Mouse (Mus musculus) E14TG2a.4 (cell line): ENCODE data around the gene Pla2g7.

Source experiments
- H3K27me3 ChIP-seq: 2 replicates; pipeline ENCODE4 v1.6.1; 2014; ENCODE audit warnings: low read length, control low read depth; ENCODE audit not compliant: insufficient read depth
- H3K36me3 ChIP-seq: 2 replicates; pipeline ENCODE4 v1.6.1; 2014; ENCODE audit warnings: low read length, control low read depth; ENCODE audit not compliant: insufficient read depth
- H3K4me1 ChIP-seq: replicated peaks from 2 replicates; pipeline ENCODE4 v1.6.1; 2014; ENCODE audit warnings: low read depth, low read length, control low read depth
- H3K4me3 ChIP-seq: replicated peaks from 2 replicates; pipeline ENCODE4 v1.5.1; 2014; ENCODE audit warnings: mild to moderate bottlenecking, low read length
- H3K9me3 ChIP-seq: 2 replicates; pipeline ENCODE4 v1.6.1; 2014; ENCODE audit warnings: low read length, control low read depth
- CTCF ChIP-seq: conservative IDR thresholded peaks from 2 replicates; pipeline ENCODE4 v1.5.1; 2014; ENCODE audit warnings: low read length
- NANOG ChIP-seq: IDR thresholded peaks from 2 replicates; pipeline ENCODE4 v1.6.1; 2014; ENCODE audit warnings: borderline replicate concordance, low read length, mixed read lengths
- POU5F1 ChIP-seq: IDR thresholded peaks from 2 replicates; pipeline ENCODE4 v1.6.1; 2014; ENCODE audit warnings: low read length, borderline replicate concordance

Gene Pla2g7

DNA sequence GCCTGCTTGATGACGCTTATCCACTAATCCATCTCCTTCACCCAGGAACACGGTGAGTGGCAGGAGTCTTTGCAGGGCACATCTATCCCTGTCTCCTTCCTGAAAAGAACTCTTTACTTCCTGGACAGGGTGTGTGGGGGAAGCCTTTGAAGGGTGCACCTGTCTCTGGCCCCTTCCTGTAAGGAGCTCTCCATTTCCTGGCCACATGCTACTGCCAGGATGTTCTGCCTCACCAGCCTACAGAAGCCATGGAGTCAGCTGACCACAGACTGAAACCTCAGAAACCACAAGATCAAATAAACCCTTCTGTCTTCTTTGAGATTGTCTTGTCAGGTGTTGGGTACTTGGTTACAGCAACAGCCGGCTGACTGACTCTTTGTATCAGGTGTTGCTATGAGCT is 77.2 kb downstream of the Pla2g7 start:
- no peak for TF ChIP-seq NANOG
- no peak for TF ChIP-seq CTCF
- TF ChIP-seq POU5F1: no peak
- Histone ChIP-seq H3K9me3 (peaks cover 5% of the 10 kb centered on the region; the same call in 1 of the 2 replicates), H3K36me3 (peaks cover 44% of the 10 kb centered on the region), H3K4me1 (no peaks in the 10 kb centered on the region), H3K27me3 (no peaks in the 10 kb centered on the region), H3K4me3 (no peak overlapping the region)

DNA sequence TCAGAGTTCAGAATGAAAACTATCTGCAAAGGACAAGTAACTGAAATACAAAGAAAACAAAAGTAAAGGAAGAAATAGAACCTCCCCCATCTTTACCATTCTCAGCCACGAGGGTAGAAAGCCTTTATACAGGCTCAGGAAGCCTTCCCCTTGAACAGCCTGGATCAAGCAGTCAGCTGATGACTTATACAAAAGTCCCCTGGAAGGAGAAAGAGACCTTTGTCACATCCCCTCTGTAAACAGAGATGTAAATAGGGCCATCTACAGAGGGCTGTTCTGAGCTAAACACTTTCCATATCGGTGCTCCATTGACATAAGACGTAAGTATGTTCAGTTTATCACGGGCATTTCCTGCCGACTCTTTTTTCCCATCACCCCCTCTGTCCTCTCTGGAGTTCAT is 79.0 kb downstream of the Pla2g7 start:
- Histone ChIP-seq H3K9me3 (peaks cover 5% of the 10 kb centered on the region; the same call in 1 of the 2 replicates), H3K27me3 (no peaks in the 10 kb centered on the region), H3K4me3 (no peak overlapping the region), H3K4me1 (peaks cover 8% of the 10 kb centered on the region), H3K36me3 (peaks cover 44% of the 10 kb centered on the region)
- TF ChIP-seq NANOG: no peak
- TF ChIP-seq CTCF: no peak
- TF ChIP-seq POU5F1: no peak

DNA sequence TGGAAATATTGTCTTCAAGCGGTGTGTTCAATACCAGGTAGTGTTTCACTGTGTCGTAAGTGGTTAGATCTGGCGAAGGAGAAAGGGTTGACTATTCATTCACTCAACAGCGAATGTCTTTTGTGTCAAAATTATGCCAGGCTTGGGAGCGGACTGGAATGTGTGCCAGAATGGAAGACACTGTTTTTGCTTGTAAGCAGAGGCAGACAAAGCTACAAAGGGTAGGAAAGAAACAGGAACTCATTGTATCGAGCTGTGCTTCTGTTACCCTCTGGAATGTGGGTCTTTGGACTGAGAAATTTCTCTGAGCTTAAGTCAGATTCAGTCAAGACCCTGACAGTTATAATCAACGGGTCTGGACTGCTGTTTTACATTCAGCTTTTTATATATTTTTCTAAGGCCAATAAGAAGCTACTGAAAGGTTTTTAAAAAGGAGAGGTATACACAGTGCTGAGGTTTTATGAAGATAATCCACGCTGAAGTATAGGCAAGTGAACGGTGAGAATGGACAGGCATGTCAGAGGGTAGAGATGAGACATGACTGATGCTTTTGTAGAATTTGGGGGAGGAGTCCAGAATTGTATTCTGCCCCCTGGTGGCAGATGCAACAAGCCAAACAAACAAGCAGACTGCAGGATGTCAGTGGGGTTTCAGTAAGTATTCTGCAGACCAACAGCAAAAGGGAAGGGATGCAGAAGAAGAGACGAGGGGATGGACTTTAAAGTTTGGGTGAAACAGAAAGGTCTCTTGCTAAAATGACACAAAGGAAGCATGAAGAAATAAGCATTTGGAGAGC is 81.9 kb downstream of the Pla2g7 start:
- Histone ChIP-seq H3K4me1 (peaks cover 12% of the 10 kb centered on the region), H3K27me3 (no peaks in the 10 kb centered on the region), H3K36me3 (peaks cover 35% of the 10 kb centered on the region), H3K4me3 (no peak overlapping the region), H3K9me3 (peaks cover 5% of the 10 kb centered on the region; the same call in 1 of the 2 replicates)
- TF ChIP-seq CTCF (peak; percentile 87), POU5F1 (no peak), NANOG (no peak)

DNA sequence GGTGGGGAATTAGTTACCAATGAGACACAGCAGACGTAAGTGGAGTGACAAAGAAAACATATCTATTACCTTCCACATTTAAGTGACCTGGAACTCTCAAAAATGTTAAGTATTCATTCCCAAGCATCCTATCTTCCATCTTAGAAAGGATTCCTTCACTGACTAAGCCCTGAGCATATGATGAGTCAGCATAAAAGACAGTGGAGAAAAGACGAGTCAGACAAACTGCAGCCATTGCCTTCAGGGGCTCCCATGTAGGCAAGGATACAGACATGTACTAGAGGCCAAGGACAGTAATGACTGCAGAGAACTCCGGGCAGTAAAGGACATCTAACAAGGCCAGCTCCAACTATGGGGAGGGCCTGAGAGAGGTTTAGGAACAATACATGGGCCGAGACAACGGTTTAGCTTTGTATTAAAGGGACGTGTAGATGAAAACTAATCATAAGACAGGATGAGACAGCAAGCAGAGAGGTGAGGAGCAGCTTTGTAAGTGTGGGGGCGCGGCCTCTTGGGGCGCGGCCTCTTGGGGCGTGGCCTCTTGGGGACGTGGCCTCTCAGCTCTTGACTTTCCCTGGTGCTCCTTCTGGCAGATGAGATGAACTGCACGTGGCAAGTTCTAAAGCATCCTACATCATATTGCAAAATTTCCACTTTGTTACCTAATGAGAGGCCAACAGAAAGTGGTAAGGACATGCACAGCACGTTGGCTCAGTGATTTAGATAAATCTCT is 83.6 kb downstream of the Pla2g7 start:
- Histone ChIP-seq H3K9me3 (no peaks in the 10 kb centered on the region), H3K4me1 (peaks cover 12% of the 10 kb centered on the region), H3K4me3 (no peak overlapping the region), H3K36me3 (peaks cover 20% of the 10 kb centered on the region), H3K27me3 (no peaks in the 10 kb centered on the region)
- TF ChIP-seq CTCF (peak; percentile 32), POU5F1 (no peak)
